Mouse (Mus musculus): Measurements from ENCODE around the gene Itga8. TPM values are rescaled to one million over a fixed set of nuclear protein-coding genes. Genes with fewer than 3 reads are reported as not detected.

The Itga8 gene
- polyA plus RNA-seq, 1 experiment, result 3.8 TPM

DNA sequence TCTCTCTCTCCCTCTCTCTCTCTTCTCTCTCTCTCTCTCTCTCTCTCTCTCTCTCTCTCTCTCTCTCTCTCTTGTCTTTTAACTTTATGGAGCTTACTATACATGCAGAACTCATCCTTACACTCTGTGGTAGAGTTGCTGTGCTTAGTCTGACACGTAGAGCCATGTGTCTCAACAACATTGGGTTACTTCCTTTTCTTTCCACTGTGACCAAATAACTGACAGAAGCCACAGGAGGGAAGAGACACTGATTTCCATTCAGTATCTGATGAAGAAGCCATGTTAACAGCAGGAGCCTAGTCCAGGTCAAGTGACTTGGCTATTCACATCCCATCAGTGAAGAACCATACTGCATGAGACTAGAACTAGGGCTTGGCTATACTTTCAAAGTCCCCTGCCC, 21.1 kb downstream of the Itga8 start:
- H3K36me3 ChIP-seq (ENCODE audit: control insufficient read depth, insufficient read depth, low read length), result no peaks in the 10 kb centered on the region
- TF ChIP-seq POLR2A (IDR thresholded peaks at IDR 0.05; ENCODE audit: low read depth, low read length), result no peak
- TF ChIP-seq CTCF (IDR thresholded peaks at IDR 0.05; ENCODE audit: extremely low read depth, insufficient read depth, insufficient read length, insufficient replicate concordance), result no peak
- H3K4me1 ChIP-seq (ENCODE audit: control insufficient read depth, insufficient read depth, insufficient read length), result no peaks in the 10 kb centered on the region
- WGBS, result 15% methylated on average over 1 of the region's 1 CpGs
- no peaks in the 10 kb centered on the region for H3K27me3 ChIP-seq (ENCODE audit: control insufficient read depth, insufficient read depth, low read length)
- no peak for DNase-seq (ENCODE audit: low read depth in 1 of 2, low spot score in 2 of 2)
- no peak overlapping the region for H3K4me3 ChIP-seq (ENCODE audit: extremely low read depth, insufficient read depth, insufficient read length)
- no peak overlapping the region for H3K27ac ChIP-seq (ENCODE audit: insufficient read depth, low read length)

GRCm38 (mm10) chr2:12279070-12279612, 22.6 kb downstream of the Itga8 start:
- Histone ChIP-seq H3K36me3 (ENCODE audit: control insufficient read depth, insufficient read depth, low read length) (no peaks in the 10 kb centered on the region), H3K27ac (ENCODE audit: insufficient read depth, low read length) (no peak overlapping the region), H3K4me1 (ENCODE audit: control insufficient read depth, insufficient read depth, insufficient read length) (no peaks in the 10 kb centered on the region), H3K27me3 (ENCODE audit: control insufficient read depth, insufficient read depth, low read length) (no peaks in the 10 kb centered on the region), H3K4me3 (ENCODE audit: extremely low read depth, insufficient read depth, insufficient read length) (no peak overlapping the region)
- TF ChIP-seq POLR2A (IDR thresholded peaks at IDR 0.05; ENCODE audit: low read depth, low read length), result no peak
- TF ChIP-seq CTCF (IDR thresholded peaks at IDR 0.05; ENCODE audit: extremely low read depth, insufficient read depth, insufficient read length, insufficient replicate concordance), result no peak
- no peak for DNase-seq (ENCODE audit: low read depth in 1 of 2, low spot score in 2 of 2)
- WGBS, result 42% methylated on average over 4 of the region's 4 CpGs

- H3K27ac ChIP-seq (ENCODE audit: insufficient read depth, low read length), result no peak overlapping the region
- DNase-seq (ENCODE audit: low read depth in 1 of 2, low spot score in 2 of 2), result no peak
- TF ChIP-seq POLR2A (IDR thresholded peaks at IDR 0.05; ENCODE audit: low read depth, low read length) (no peak), CTCF (IDR thresholded peaks at IDR 0.05; ENCODE audit: extremely low read depth, insufficient read depth, insufficient read length, insufficient replicate concordance) (no peak)
- no peaks in the 10 kb centered on the region for H3K27me3 ChIP-seq (ENCODE audit: control insufficient read depth, insufficient read depth, low read length)
- 90% methylated on average over 2 of the region's 2 CpGs for WGBS
- H3K4me3 ChIP-seq (ENCODE audit: extremely low read depth, insufficient read depth, insufficient read length), result no peak overlapping the region
- H3K36me3 ChIP-seq (ENCODE audit: control insufficient read depth, insufficient read depth, low read length), result no peaks in the 10 kb centered on the region
- H3K4me1 ChIP-seq (ENCODE audit: control insufficient read depth, insufficient read depth, insufficient read length), result no peaks in the 10 kb centered on the region
Observed at GRCm38 (mm10) chr2:12256635-12257317, 44.9 kb downstream of the Itga8 start.

- no peaks in the 10 kb centered on the region for H3K27me3 ChIP-seq (ENCODE audit: control insufficient read depth, insufficient read depth, low read length)
- no peaks in the 10 kb centered on the region for H3K4me1 ChIP-seq (ENCODE audit: control insufficient read depth, insufficient read depth, insufficient read length)
- no peaks in the 10 kb centered on the region for H3K36me3 ChIP-seq (ENCODE audit: control insufficient read depth, insufficient read depth, low read length)
- no peak overlapping the region for H3K4me3 ChIP-seq (ENCODE audit: extremely low read depth, insufficient read depth, insufficient read length)
- no peak for TF ChIP-seq CTCF (IDR thresholded peaks at IDR 0.05; ENCODE audit: extremely low read depth, insufficient read depth, insufficient read length, insufficient replicate concordance)
- no peak for TF ChIP-seq POLR2A (IDR thresholded peaks at IDR 0.05; ENCODE audit: low read depth, low read length)
- DNase-seq (ENCODE audit: low read depth in 1 of 2, low spot score in 2 of 2), result no peak
- 86% methylated on average over 2 of the region's 2 CpGs for WGBS
- no peak overlapping the region for H3K27ac ChIP-seq (ENCODE audit: insufficient read depth, low read length)
Observed at GRCm38 (mm10) chr2:12255901-12256300, 45.8 kb downstream of the Itga8 start.

GRCm38 (mm10) chr2:12235345-12235744, 66.4 kb downstream of the Itga8 start:
- TF ChIP-seq CTCF (IDR thresholded peaks at IDR 0.05; ENCODE audit: extremely low read depth, insufficient read depth, insufficient read length, insufficient replicate concordance) (no peak), POLR2A (IDR thresholded peaks at IDR 0.05; ENCODE audit: low read depth, low read length) (no peak)
- Histone ChIP-seq H3K27me3 (ENCODE audit: control insufficient read depth, insufficient read depth, low read length) (no peaks in the 10 kb centered on the region), H3K4me1 (ENCODE audit: control insufficient read depth, insufficient read depth, insufficient read length) (no peaks in the 10 kb centered on the region), H3K4me3 (ENCODE audit: extremely low read depth, insufficient read depth, insufficient read length) (no peak overlapping the region), H3K36me3 (ENCODE audit: control insufficient read depth, insufficient read depth, low read length) (no peaks in the 10 kb centered on the region), H3K27ac (ENCODE audit: insufficient read depth, low read length) (no peak overlapping the region)
- no peak for DNase-seq (ENCODE audit: low read depth in 1 of 2, low spot score in 2 of 2)
- WGBS, result 87% methylated on average over 3 of the region's 3 CpGs

- no peak for TF ChIP-seq CTCF (IDR thresholded peaks at IDR 0.05; ENCODE audit: extremely low read depth, insufficient read depth, insufficient read length, insufficient replicate concordance)
- TF ChIP-seq POLR2A (IDR thresholded peaks at IDR 0.05; ENCODE audit: low read depth, low read length), result no peak
- Histone ChIP-seq H3K27ac (ENCODE audit: insufficient read depth, low read length) (no peak overlapping the region), H3K4me1 (ENCODE audit: control insufficient read depth, insufficient read depth, insufficient read length) (peaks cover 10% of the 10 kb centered on the region), H3K27me3 (ENCODE audit: control insufficient read depth, insufficient read depth, low read length) (no peaks in the 10 kb centered on the region), H3K4me3 (ENCODE audit: extremely low read depth, insufficient read depth, insufficient read length) (no peak overlapping the region), H3K36me3 (ENCODE audit: control insufficient read depth, insufficient read depth, low read length) (no peaks in the 10 kb centered on the region)
- DNase-seq (ENCODE audit: low read depth in 1 of 2, low spot score in 2 of 2), result no peak
- WGBS, result 90% methylated on average over 2 of the region's 2 CpGs
Observed at GRCm38 (mm10) chr2:12229721-12230120, 72.0 kb downstream of the Itga8 start.

DNA sequence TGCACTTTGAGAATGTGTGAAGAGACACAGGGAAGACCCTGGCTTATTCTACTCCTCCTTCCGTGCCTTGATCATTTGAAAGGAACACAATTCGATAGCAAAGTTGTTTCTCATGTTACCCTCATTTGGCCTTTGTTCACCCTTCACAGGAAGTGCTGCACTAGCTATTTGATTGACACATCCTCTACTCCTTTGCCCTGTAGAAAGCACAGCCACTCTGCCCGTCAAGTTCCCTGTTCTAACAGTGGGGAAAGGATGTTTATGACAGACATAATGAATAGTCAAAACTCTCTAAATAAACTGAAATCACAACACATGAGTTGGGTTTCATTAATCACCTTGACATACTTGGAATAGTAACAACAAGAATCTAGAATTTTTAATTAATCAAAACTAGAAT, 73.4 kb downstream of the Itga8 start:
- Histone ChIP-seq H3K4me3 (ENCODE audit: extremely low read depth, insufficient read depth, insufficient read length) (no peak overlapping the region), H3K27ac (ENCODE audit: insufficient read depth, low read length) (no peak overlapping the region), H3K4me1 (ENCODE audit: control insufficient read depth, insufficient read depth, insufficient read length) (peaks cover 10% of the 10 kb centered on the region), H3K36me3 (ENCODE audit: control insufficient read depth, insufficient read depth, low read length) (no peaks in the 10 kb centered on the region), H3K27me3 (ENCODE audit: control insufficient read depth, insufficient read depth, low read length) (no peaks in the 10 kb centered on the region)
- TF ChIP-seq CTCF (IDR thresholded peaks at IDR 0.05; ENCODE audit: extremely low read depth, insufficient read depth, insufficient read length, insufficient replicate concordance), result no peak
- TF ChIP-seq POLR2A (IDR thresholded peaks at IDR 0.05; ENCODE audit: low read depth, low read length), result no peak
- no peak for DNase-seq (ENCODE audit: low read depth in 1 of 2, low spot score in 2 of 2)
- WGBS, result 10% methylated on average over 3 of the region's 3 CpGs
